Mouse (Mus musculus) left cerebral cortex, adult 8-10 months (tissue): ENCODE data around the gene Kcnk3. TPM values are rescaled to one million over a fixed set of nuclear protein-coding genes. Genes with fewer than 3 reads are reported as not detected.

ENCODE experiments used
- DNase-seq, 2 experiments: peaks; one replicate each; pipeline ENCODE4 v3.0.0; 2022; ENCODE audit warnings: low spot score in 2 of 2
- total RNA-seq, 4 experiments: library from RNA; stranded (reverse); gene quantifications; 2 replicates each; pipeline ENCODE4 v1.2.4; 2022

Kcnk3 gene
- total RNA-seq, 4 experiments from 2014 or later = 19.5 to 25.2 (median 21.7) TPM

DNA sequence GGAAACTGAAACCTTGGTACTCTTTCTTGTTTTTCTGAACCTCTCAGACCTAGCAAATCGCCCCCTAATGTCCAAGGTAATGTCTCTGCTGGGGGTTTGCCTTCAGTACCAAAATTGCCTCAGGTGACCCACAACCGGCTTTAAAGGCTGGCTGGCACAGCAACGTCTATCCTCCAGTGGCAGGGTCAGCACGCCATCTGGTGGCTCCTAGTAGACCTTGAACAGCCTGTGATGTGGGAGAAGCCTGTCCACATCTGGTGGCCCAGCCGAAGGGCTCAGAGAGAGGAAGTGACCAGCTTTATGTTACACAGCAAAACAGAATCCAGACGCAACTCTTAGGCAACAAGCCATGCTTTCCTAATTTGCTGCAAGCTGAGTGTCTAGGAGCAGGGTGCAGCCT is 50.1 kb downstream of the Kcnk3 start:
- peak; percentile 62 to 69 for DNase-seq

DNA sequence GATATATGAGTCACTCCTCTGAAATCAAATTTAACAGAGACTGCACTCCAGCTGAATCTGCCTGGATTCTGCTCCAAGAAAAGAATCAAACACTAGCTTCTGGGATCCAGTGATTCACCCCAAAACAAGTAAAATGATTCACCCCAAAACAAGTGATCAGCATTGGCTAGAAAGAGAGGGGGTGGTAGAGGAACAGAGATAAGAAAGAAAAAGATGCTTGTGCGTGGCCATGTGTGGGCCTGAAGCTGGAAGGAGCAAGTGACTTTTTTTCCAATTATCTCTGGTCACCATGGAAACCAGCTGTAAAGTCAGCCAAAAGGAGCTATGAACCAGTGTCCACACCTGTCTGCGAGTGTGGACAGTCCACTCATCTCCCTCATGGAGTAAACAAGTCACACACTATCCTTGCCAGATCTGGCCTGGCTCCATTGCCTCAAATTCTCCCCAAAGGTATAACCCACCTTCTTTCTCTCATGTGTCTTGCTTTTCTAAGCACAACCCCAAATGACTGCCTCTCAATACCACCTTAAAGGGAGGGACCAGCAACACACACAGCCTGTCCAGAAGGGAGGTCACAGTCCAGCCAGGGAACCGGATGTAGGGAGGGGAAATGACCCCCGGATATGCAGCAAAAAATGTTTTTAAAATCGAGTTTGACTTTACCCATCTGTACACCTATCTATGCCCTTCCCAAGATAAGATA is 55.7 kb downstream of the Kcnk3 start:
- peak; percentile 10 to 75 for DNase-seq

DNA sequence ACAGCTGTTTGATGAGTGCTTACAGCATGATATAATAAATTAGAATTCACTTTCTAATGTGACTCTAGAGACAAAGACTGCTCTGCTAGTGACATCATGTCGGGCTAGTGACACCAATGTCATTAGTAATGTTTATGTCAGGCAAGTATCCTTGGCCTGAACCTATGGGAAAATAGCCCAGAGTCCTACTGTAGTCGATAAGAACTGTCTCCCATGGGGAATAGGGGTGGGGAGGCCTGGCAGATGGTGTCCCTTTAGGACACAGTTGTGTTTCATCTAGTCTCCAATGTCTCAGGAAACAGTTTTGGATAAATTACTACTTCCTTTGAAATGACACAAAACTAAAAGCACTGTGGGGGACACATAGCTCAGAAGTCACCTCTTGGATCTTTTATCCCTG is 58.1 kb downstream of the Kcnk3 start:
- no peak for DNase-seq

DNA sequence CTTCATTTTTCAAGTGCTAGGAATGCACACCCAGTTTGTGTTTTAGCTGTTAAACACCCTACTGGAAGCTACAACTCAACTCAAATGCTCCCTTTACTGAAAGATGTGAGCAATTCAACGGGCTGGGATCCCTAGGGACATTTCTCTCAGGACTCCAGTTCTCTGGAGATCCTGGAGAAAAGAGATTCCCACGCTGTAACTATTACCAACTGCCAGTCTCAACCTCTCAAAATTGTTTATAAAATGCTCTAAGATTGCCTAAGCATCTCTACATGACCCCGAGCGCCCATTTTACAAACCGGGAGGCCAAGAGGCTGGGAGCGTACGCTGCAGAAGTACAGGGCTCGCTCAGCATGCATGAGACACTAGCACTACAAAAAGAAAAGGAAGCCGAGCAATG is 59.4 kb downstream of the Kcnk3 start:
- no peak for DNase-seq

DNA sequence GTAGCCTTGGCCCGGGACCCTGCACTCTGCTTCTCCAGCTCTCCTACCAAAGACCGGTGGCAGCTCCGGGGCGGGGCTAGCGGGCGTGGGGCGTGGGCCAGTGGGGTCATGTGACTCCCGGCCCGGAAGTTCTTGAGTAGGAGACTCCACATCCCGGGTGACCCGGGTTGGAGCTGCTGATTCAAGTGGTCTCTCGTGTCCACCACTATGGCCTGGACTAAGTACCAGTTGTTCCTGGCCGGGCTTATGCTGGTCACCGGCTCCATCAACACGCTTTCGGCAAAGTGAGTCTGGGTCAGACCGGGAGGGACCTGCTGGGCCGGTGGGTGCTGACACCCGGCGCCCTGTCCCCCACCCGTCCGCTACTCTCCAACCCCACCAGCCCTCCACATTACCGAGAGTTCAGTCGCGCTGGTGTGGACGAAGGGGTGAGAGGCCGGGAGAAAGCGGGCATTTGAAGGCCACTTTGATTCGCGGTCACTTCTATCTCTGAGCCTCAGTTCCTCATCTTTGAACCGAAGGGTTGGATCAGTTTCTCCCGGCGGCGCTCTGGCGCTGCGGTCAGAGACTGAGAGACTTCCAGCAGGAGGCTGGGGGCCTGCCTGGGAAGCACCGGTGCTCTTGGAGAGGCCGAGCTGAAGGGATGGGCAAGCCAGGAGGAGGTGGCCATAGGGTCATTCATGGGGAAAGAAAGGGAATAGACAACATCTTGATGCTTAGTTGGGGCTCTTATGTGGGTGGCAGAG is 60.0 kb downstream of the Kcnk3 start, which contains the start of gene Slc35f6:
Gene Slc35f6, plus strand, starts transcription at position 119 of the 746 bp plus-strand sequence.
- peak; percentile 90 to 92 for DNase-seq

DNA sequence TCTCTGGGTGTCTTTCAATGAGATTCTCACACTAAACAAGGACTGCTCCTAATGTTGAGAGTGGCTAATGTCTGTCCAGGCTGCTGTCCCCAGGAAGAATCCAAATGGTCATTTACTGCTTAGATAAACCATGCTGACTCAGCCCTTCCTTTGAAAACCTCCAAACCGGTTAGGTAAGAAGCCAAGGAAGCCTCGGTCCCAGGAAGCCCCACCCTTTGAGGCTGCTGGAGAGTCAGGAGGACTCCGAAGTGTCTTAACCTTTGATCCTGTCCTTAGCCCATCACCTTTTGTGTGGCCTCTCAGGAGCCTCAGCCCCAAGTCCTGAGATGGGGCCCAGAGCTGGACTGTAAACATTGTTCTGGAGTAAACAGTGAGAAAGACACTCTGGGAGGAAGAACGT is 61.6 kb downstream of the Kcnk3 start:
- DNase-seq = no peak

DNA sequence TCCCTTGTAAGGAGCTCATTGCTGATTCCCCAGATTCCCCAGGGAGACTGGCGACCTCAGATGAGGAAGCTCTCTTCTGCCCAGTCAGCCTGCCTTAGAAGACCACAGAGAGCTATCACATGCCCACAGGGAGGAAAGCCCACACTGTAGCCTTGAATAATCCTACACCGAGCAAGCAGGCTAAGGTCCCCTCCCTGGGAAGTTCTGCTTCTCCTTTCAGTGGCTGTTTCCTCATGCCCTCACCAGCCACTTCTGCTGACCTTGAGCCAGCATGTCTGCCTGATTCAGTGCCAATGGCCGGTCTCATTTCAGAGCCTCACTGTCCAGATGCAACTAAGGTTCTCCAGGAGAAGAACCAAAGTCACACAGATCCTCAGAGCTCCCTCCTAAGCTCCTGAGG is 62.8 kb downstream of the Kcnk3 start:
- DNase-seq = no peak

DNA sequence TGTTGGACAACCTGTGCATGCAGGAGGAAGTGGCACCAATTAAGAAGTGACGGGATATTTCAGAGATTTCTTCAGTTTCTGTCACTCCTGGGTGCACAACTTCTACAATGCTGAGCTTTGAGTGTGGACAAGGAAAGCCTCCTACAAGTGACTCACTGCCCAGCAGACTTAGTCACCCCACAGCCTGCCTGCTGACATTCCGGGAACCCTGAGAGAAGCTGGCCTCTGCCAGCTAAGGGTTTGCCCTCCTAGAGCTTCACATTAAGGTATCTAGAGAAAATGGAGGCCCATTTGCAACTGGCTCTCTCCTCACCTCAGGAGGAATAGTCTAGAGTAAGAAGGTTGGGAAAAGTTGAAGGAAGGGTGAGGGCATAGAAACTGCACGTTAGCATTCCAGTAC is 63.6 kb downstream of the Kcnk3 start:
- no peak for DNase-seq

DNA sequence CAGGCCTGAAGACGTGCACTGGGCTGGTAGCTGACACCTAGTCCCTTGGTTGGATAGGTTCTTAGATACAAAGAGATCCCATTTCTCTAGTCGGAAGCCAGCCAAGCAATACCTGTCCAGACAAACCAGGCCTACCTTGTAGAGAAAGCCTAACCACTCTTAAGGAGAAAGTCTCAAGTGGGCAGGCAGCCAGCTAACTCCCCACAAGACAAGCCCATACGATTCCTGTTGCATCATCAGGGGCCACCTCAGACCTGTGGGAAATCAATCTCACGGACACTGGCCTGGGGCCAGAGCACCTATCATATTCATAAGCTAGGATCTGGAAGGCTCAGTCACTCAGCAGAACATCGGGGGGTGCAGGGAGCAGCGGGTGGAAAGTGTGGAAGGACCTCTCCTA is 65.3 kb downstream of the Kcnk3 start:
- no peak for DNase-seq

DNA sequence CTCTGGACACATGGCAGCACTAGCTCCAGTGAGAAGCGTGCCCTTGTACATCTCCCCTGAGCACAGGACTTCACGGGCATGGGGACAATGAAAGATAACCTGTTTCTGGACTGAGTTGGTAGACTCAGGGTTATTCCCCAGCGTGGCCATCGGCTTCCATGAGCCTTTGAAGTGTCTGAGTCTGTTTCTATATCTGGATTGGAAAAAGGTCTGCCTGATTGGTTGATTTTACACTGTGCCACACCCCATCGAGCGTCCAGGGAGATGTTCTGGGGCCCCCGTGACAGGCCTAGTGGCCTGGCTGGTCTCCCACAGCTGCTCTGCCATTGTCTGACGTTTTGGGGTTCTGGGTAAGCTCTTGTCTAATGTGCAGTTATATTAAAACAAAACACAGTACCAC is 67.1 kb downstream of the Kcnk3 start:
- no peak for DNase-seq

DNA sequence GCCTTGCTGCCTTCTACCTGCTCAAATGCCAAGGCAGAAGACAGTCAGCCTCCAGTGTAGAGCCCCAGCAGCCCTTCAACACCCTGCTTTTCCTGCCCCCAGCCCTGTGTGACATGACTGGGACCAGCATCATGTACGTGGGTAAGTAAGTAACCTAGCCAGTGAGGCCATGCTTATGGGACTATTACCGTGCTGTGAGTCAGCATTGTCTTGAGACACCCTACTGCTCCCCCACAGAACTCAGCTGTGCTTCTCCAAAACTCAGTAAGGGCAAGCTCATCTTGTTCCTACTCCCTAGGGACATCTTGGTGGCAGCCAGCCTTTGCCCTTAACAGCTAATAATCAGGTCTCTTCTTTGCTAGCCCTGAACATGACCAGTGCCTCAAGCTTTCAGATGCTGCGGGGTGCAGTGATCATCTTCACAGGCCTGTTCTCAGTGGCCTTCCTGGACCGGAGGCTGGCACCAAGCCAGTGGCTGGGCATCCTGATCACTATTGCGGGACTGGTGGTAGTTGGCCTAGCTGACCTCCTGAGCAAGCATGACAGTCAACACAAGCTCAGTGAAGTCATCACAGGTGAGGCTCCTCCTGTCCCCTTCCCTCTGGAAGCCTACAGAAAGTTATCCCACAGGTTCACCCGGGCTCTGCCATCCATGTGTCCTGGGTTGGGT is 67.7 kb downstream of the Kcnk3 start:
- DNase-seq = no peak

DNA sequence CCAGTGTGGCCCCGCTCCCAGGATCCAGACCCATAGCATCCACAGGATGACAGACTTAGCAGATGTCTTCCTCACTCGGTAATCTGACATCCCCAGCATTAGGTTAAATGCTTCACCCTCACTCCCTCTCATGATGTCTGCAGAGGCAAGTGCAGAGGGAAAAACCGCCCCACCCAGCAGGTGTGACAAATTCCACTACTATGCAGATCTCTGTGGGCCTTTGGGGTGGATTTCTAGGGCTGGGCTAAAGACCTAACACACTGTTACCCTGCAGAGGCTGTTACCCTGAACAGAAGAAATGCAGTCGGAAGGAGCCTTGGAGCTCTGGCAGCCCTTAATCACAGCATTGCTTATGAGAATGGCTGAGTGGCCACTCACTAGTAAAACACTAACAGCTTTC is 71.1 kb downstream of the Kcnk3 start:
- no peak for DNase-seq

DNA sequence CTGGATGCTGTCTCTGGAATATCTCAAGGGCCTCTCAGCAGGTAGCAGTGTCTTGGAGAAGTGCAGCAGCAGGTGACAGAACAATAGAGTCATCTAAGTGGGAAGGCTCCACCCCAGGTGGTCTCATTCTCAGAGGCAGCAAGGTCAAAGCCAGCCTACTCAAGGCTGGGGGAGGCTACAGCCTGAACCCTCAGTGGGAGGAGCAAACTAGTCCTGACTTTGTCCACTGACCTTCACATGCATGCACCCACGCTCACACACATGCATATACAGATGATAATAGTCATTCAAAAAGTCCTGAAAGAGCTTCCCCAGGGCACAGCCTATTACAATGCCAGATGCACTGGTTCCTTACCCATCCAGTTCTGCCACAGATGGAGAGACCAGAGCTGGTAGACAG is 72.3 kb downstream of the Kcnk3 start:
- DNase-seq = no peak

DNA sequence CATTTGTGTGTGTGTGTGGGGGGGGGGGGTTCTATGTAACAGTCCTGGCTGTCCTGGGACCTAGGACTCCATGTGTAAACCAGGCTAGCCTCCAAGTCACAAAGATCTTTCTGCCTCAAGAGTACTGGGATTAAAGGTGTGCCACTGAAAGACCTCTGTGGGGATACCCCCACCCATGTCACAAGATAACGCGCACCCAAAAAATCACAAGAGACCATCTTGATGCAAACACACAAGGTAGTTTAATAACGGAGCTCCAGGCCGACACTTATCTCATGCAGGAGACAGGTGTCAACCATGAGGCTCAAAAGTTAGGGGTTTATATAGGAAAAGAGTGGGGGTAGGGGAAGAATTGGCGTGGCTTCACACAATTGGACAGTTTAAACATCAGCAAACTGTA is 72.8 kb downstream of the Kcnk3 start:
- no peak for DNase-seq

DNA sequence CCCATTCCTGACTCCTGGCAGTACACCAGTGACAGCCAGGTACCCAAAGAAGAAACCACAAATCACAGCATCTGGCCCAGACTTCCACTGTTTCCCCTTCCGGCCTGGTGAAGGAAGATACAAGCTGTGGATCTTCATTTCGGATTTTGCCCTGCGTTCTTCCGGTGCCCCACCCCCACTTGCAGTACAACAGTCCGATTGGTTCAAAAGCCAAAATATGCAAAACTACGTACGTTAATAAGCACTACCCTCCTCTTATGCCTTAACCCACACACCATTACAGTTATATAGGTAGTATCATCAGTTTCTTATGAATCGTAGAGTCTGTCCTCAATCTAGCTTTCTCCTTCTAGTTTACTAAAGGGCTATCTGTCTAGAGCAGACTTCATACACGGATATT is 77.4 kb downstream of the Kcnk3 start:
- DNase-seq = no peak

DNA sequence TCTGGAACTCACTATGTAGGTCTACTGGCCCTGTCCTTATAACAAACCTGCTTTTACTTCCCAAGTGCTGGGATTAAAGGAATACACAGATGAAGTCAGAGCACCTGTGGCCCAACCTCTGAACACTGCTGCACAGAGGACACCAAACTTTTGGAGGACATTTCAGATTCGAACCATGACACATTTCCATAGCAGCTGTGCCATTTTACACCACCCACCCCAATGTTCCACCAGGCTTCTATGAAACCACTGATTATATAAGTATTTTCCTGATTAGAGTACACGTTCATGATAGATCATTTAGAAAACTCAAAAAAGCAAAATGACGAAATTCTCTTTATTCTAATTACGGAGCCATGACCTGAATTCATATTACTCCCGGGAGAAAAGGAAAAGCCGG is 78.0 kb downstream of the Kcnk3 start:
- peak; percentile 37 to 60 for DNase-seq

DNA sequence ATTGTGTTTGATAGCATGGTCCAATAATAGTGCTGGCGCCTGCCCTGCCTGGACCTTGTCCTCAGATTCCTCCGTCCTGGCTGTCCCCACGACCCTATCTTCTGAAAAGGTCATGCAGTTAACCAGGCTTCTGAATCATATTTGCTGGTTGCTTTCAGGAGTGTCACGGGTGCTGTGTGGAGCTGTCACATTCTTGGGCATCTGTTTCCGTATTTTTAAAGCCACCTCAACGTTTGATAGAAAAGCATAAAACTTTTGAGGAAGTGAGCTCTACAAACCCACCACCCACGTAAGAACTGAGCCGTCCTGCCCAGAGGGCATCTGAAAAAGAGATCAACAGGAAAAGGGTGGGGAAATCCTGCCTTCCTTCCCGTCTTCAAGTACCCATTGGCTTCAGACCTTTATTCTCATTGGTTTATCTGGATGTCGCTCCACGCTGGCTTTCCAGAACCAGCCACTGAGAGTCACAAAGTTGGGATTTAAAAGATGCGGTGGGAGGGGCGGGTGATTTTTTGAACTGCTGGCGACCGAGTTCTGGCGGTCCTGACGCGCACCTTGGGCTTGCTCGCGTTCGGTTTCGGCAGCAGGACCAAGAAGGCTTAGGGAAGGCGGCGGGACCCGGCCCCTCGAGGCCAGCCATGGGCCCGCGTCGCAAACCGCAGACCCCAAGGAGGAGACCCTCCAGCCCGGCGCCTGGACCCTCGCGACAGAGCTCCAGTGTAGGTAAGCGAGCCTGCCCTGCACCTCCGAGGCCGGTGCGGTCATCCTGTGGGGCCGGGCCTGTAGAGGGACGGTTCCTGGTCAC is 78.6 kb downstream of the Kcnk3 start, which contains the start of gene Cenpa:
Gene Cenpa, plus strand, starts transcription at position 387 of the 805 bp plus-strand sequence.
- DNase-seq = peak; percentile 65 to 95

DNA sequence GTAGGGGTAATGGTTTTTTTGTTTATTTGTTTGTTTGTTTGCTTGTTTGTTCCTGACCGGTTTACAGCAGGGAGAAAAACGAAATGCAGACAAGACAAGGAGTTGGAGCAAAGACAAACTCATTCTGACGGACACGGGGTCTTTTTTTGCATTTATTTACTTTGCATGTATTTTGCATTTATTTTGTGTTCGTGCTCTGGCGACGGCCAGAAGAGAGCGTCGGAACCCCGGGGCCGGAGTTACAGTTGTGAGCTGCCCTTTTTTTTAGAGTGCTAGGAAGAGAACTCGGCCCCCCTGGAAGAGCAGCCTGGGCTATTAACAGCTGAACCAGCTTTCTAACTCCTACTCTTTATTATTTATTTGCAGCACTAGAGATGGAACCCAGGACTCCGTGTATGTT is 79.2 kb downstream of the Kcnk3 start:
- no peak for DNase-seq

DNA sequence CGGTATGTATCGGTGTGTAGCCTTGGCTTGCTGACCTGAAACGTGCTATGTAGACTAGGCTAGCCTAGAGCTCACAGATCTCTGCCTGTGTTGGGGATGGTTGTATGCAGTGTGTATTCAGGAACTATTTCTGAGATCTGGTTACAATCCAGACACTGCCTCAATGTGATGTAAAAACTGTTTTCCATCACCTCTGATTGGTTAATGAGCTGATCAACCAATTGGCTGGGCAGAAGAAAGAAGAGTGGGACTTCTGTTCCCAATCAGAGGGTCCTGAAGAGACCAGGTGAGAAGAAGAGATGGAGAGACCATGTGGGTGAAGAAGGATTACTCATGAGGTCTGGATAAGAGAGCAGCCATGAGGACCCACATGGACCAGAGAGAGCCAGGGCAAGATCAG is 79.7 kb downstream of the Kcnk3 start:
- no peak for DNase-seq

DNA sequence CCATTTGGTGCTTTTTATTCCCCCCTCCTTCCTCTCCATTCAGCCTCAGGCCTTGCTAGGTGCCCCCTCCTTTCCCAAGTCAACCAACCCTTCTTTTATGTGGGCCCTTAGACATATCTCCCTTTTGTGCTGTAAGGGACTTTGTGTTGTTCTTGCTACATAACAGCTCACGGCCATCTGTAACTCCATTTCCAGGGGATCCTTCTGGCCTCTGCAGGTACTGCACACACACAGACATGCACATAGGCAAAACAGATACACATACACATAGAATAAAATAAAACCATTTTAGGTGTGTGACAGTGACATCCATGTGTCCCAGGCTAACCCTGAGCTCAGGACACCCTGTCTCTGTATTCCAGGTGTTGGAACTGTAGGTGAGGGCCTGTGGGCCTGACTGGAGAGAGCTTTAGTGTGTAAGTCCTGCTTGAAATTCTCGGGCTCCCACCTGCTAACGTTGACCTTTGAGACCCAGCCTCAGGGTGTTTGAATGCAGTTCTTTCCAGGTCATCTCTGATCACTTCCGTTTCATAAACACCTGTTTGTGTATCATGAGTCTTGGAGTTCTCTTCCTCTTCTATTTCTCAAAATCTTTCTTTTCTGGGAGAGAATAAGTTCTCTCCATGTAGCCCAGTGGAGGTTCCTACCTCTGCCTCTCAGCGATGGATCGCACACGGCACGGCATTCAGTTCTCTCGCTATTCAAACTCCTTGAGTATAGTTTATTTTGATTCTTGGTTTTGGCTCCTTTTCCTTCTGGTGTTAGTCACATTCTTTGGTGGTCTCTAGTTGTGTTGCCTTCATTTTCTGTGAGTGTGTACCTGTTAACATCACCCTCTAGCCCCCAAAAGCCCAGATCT is 80.9 kb downstream of the Kcnk3 start:
- DNase-seq = no peak

DNA sequence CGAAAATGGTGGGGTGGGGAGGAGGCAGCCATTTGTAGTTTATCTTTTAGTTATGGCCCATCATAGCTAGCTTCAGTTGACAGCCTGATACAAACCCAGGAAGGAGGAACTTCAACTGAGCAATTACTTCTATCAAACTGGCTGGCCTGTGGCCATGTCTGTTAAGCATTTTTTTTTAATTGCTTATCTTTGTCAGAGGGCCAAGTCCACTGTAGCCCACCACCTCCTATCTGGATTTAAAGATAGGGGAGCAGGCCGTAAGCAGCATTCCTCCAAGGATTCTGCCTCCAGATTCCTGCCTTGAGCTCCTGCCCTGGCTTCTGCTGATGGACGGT is 81.5 kb downstream of the Kcnk3 start:
- DNase-seq = no peak
